Mouse (Mus musculus) liver, embryonic 11.5 days (tissue): ENCODE data around the gene Gstp3. TPM values are rescaled to one million over a fixed set of nuclear protein-coding genes. Genes with fewer than 3 reads are reported as not detected.

Source experiments
- ATAC-seq: fragments of 200-750 bp; cut with Nextera tagmentation; replicated peaks from 2 replicates; pipeline ENCODE4 v1.8.0; 2017; ENCODE audit warnings: moderate number of reproducible peaks, mild to moderate bottlenecking, moderate TSS enrichment, moderate library complexity; ENCODE audit not compliant: low FRiP score
- DNase-seq: peaks from one replicate; pipeline ENCODE4 v3.0.0-alpha.2; 2017; ENCODE audit warnings: low spot score
- H3K27ac ChIP-seq: fragments of 300-500 bp; sonication (generic); 2 replicates; pipeline ENCODE4 v1.5.1; 2014; ENCODE audit warnings: mild to moderate bottlenecking, low read depth, low read length, control low read depth
- H3K27me3 ChIP-seq: fragments of 300-500 bp; sonication (generic); replicated peaks from 2 replicates; pipeline ENCODE4 v1.6.1; 2014; ENCODE audit warnings: low read length, mixed read lengths; ENCODE audit not compliant: control insufficient read depth, insufficient read depth
- H3K36me3 ChIP-seq: fragments of 300-500 bp; sonication (generic); 2 replicates; pipeline ENCODE4 v1.6.1; 2014; ENCODE audit warnings: mild to moderate bottlenecking, low read length, moderate library complexity, mixed read lengths; ENCODE audit not compliant: control insufficient read depth, insufficient read depth
- H3K4me1 ChIP-seq: fragments of 300-500 bp; sonication (generic); replicated peaks from 2 replicates; pipeline ENCODE4 v1.6.1; 2014; ENCODE audit warnings: low read length, mixed read lengths; ENCODE audit not compliant: control insufficient read depth, insufficient read depth
- H3K4me2 ChIP-seq: fragments of 300-500 bp; sonication (generic); 2 replicates; pipeline ENCODE4 v1.6.1; 2014; ENCODE audit warnings: mild to moderate bottlenecking, control low read depth, moderate library complexity
- H3K4me3 ChIP-seq: fragments of 300-500 bp; sonication (generic); 2 replicates; pipeline ENCODE4 v1.5.1; 2014; ENCODE audit warnings: low read depth, low read length, control low read depth
- H3K9ac ChIP-seq: fragments of 300-500 bp; sonication (generic); 2 replicates; pipeline ENCODE4 v1.6.1; 2014; ENCODE audit warnings: low read depth, low read length, control low read depth
- H3K9me3 ChIP-seq: fragments of 300-500 bp; sonication (generic); 2 replicates; pipeline ENCODE4 v1.6.1; 2016; ENCODE audit warnings: low read length, inconsistent platforms, mixed read lengths; ENCODE audit not compliant: control insufficient read depth
- WGBS: fragments of 180-500 bp; shearing (Covaris S2); extraction: QIAGEN DNeasy Blood & Tissue Kit; methylation state at CpG from one replicate; pipeline ENCODE4 v1.1.7; 2014; 5-methylcytosine and 5-hydroxymethylcytosine counted together
- polyA plus RNA-seq: library from polyadenylated mRNA; unstranded; fragments of >200 nt; fragmentation: Nextera tagmentation; extraction: Ambion mirVana; gene quantifications from 2 replicates; pipeline ENCODE4 v1.2.1, GENCODE M21; 2014

Gstp3 gene
- polyA plus RNA-seq, 1 experiment from 2014 or later: 16.7 TPM

- Histone ChIP-seq H3K9me3 (no peaks in the 10 kb centered on the region), H3K27me3 (no peaks in the 10 kb centered on the region), H3K36me3 (no peaks in the 10 kb centered on the region), H3K4me3 (no peak overlapping the region), H3K9ac (no peak overlapping the region), H3K4me1 (peaks cover 18% of the 10 kb centered on the region), H3K27ac (no peak overlapping the region), H3K4me2 (no peak overlapping the region)
- no peak for DNase-seq
- ATAC-seq: no peak
- WGBS: 73% methylated on average over 3 of the region's 3 CpGs
Observed at GRCm38 (mm10) chr19:4094348-4094747, 35.0 kb upstream of the Gstp3 start.

GRCm38 (mm10) chr19:4093772-4094171 is 34.4 kb upstream of the Gstp3 start:
- Histone ChIP-seq H3K9me3 (no peaks in the 10 kb centered on the region), H3K4me2 (no peak overlapping the region), H3K9ac (no peak overlapping the region), H3K27me3 (no peaks in the 10 kb centered on the region), H3K4me1 (peaks cover 12% of the 10 kb centered on the region), H3K36me3 (no peaks in the 10 kb centered on the region), H3K4me3 (no peak overlapping the region), H3K27ac (no peak overlapping the region)
- DNase-seq (no peak), ATAC-seq (no peak)
- WGBS: 78% methylated on average over 7 of the region's 7 CpGs

GRCm38 (mm10) chr19:4092750-4093149 is 33.4 kb upstream of the Gstp3 start:
- Histone ChIP-seq H3K36me3 (no peaks in the 10 kb centered on the region), H3K27me3 (no peaks in the 10 kb centered on the region), H3K4me1 (peaks cover 2% of the 10 kb centered on the region), H3K9ac (no peak overlapping the region), H3K9me3 (no peaks in the 10 kb centered on the region), H3K27ac (no peak overlapping the region), H3K4me2 (no peak overlapping the region), H3K4me3 (no peak overlapping the region)
- ATAC-seq (no peak), DNase-seq (no peak)
- 67% methylated on average over 3 of the region's 3 CpGs for WGBS

- Histone ChIP-seq H3K27me3 (no peaks in the 10 kb centered on the region), H3K27ac (no peak overlapping the region), H3K4me2 (no peak overlapping the region), H3K4me3 (no peak overlapping the region), H3K9ac (no peak overlapping the region), H3K9me3 (no peaks in the 10 kb centered on the region), H3K36me3 (no peaks in the 10 kb centered on the region), H3K4me1 (no peaks in the 10 kb centered on the region; the same call in 1 of the 2 replicates)
- 40% methylated on average over 2 of the region's 2 CpGs for WGBS
- ATAC-seq (no peak), DNase-seq (no peak)
Observed at GRCm38 (mm10) chr19:4091383-4091782, 32.0 kb upstream of the Gstp3 start.

- no peaks in the 10 kb centered on the region for H3K36me3 ChIP-seq
- WGBS: 78% methylated on average over 3 of the region's 3 CpGs
- no peak for ATAC-seq
Observed at GRCm38 (mm10) chr19:4090446-4090845, 31.1 kb upstream of the Gstp3 start.

GRCm38 (mm10) chr19:4089128-4089527 is 29.8 kb upstream of the Gstp3 start:
- Histone ChIP-seq H3K4me1 (peaks cover 3% of the 10 kb centered on the region; the same call in 1 of the 2 replicates), H3K9ac (no peak overlapping the region), H3K4me2 (no peak overlapping the region), H3K9me3 (no peaks in the 10 kb centered on the region), H3K4me3 (no peak overlapping the region), H3K27ac (no peak overlapping the region), H3K36me3 (no peaks in the 10 kb centered on the region), H3K27me3 (no peaks in the 10 kb centered on the region)
- ATAC-seq: no peak
- no peak for DNase-seq
- WGBS: 73% methylated on average over 6 of the region's 6 CpGs

More at GRCm38 (mm10) chr19:4090446-4090845, 31.1 kb upstream of the Gstp3 start:
- Histone ChIP-seq H3K4me3 (no peak overlapping the region), H3K9ac (no peak overlapping the region), H3K4me1 (no peaks in the 10 kb centered on the region), H3K9me3 (no peaks in the 10 kb centered on the region), H3K4me2 (no peak overlapping the region), H3K27ac (no peak overlapping the region), H3K27me3 (no peaks in the 10 kb centered on the region)
- no peak for DNase-seq

GRCm38 (mm10) chr19:4088146-4088545 is 28.8 kb upstream of the Gstp3 start:
- peaks cover 8% of the 10 kb centered on the region; the same call in 1 of the 2 replicates for H3K4me1 ChIP-seq
- H3K36me3 ChIP-seq: no peaks in the 10 kb centered on the region
- no peak for ATAC-seq
- no peaks in the 10 kb centered on the region for H3K9me3 ChIP-seq
- H3K4me3 ChIP-seq: no peak overlapping the region
- WGBS: 35% methylated on average over 5 of the region's 5 CpGs
- DNase-seq: no peak
- no peak overlapping the region for H3K9ac ChIP-seq
- no peak overlapping the region for H3K4me2 ChIP-seq
- no peak overlapping the region for H3K27ac ChIP-seq
- 0 out of 2 replicates have a peak, but pooled peaks cover 2% of the 10 kb centered on the region for H3K27me3 ChIP-seq

GRCm38 (mm10) chr19:4087090-4087489 is 27.7 kb upstream of the Gstp3 start:
- H3K9ac ChIP-seq: no peak overlapping the region
- ATAC-seq (no peak), DNase-seq (no peak)
- no peak overlapping the region for H3K27ac ChIP-seq
- H3K27me3 ChIP-seq: peaks cover 5% of the 10 kb centered on the region; the same call in 1 of the 2 replicates
- H3K4me2 ChIP-seq: no peak overlapping the region
- no peaks in the 10 kb centered on the region for H3K9me3 ChIP-seq
- peaks cover 8% of the 10 kb centered on the region; the same call in 1 of the 2 replicates for H3K4me1 ChIP-seq
- no peaks in the 10 kb centered on the region for H3K36me3 ChIP-seq
- H3K4me3 ChIP-seq: no peak overlapping the region
- WGBS: 85% methylated on average over 5 of the region's 5 CpGs

- Histone ChIP-seq H3K4me3 (no peak overlapping the region), H3K9ac (no peak overlapping the region), H3K9me3 (no peaks in the 10 kb centered on the region), H3K4me2 (no peak overlapping the region), H3K27ac (no peak overlapping the region), H3K4me1 (peaks cover 8% of the 10 kb centered on the region; the same call in 1 of the 2 replicates), H3K36me3 (no peaks in the 10 kb centered on the region), H3K27me3 (peaks cover 7% of the 10 kb centered on the region; the same call in 1 of the 2 replicates)
- ATAC-seq: no peak
- 83% methylated on average over 15 of the region's 15 CpGs for WGBS
- no peak for DNase-seq
Observed at GRCm38 (mm10) chr19:4086156-4086555, 26.8 kb upstream of the Gstp3 start.
